Mouse (Mus musculus): Measurements from ENCODE around the gene Chrna10. TPM values are rescaled to one million over a fixed set of nuclear protein-coding genes. Genes with fewer than 3 reads are reported as not detected.

Chrna10 gene
- polyA plus RNA-seq, 1 experiment from 2014 or later = not detected

DNA sequence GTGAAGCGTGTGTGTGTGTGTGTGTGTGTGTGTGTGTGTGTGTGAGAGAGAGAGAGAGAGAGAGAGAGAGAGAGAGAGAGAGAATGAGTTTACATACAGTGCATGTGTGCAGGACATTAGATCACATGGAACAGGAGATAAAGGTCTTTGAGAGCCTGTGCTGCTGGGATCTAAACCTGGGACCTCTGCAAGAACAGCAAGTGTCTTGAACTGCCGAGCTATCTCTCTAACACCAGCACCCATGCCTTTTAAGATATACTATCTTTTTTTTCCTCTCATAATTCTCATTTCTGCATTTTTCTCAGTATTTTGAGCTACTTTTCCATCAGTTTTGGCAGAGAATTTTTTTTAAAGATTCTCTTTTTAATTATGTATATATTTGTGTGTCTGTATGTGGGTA, 13.1 kb downstream of the Chrna10 start:
- H3K4me1 ChIP-seq = peaks cover 49% of the 10 kb centered on the region
- WGBS = 85% methylated on average over 2 of the region's 2 CpGs

DNA sequence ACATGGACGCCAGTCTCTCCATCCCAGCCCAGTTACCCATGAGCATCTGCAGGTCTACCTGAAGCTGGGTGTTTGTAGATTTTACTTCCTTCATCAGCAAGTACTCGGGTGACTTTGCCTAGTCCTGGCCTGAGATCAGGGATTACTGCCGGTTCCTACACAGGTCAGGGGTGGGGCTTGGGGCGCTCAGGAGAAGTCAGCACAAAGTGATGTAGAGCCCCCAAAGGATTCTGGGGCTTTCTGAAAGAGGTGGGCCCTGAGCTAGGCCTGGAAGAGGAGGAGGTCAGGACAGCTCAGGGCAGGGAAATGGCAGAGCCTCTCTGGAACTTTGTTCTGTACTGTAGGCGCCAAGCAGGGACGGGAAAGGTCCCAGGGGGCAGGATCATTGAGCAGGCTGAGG, 13.9 kb downstream of the Chrna10 start:
- Histone ChIP-seq H3K27ac (replicated peaks) (no peak overlapping the region), H3K9me3 (replicated peaks) (no peaks in the 10 kb centered on the region), H3K27me3 (ENCODE audit: low read depth, poor library complexity, severe bottlenecking) (peaks cover 29% of the 10 kb centered on the region), H3K4me3 (no peak overlapping the region), H3K36me3 (no peaks in the 10 kb centered on the region), H3K4me1 (peaks cover 49% of the 10 kb centered on the region)
- WGBS = 45% methylated on average over 6 of the region's 6 CpGs
- no peak for DNase-seq (ENCODE audit: low spot score)

More for the DNA sequence above, 13.1 kb downstream of the Chrna10 start:
- DNase-seq (ENCODE audit: low spot score) = no peak
- Histone ChIP-seq H3K27me3 (ENCODE audit: low read depth, poor library complexity, severe bottlenecking) (peaks cover 28% of the 10 kb centered on the region), H3K9me3 (replicated peaks) (no peaks in the 10 kb centered on the region), H3K4me3 (no peak overlapping the region), H3K27ac (replicated peaks) (no peak overlapping the region), H3K36me3 (no peaks in the 10 kb centered on the region)

DNA sequence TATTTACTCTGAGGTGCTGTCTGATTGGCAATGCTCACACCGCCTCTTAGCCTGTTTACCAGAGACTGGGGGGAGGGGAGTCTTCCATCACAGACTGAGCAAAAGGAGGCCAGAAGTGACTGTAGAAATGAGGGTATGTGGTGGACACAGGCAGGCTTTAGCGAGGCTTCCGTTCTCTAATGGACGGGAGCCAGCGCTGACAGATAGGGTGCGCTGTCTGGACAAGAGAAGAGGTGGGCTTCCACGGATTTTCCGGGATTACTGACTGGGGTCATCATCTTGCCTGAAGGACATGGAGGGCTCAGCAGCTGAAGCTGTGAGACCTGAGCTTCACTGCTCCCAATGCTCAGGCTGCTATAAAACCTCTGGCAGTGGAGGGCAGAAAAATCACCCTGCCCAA, 14.4 kb downstream of the Chrna10 start:
- H3K36me3 ChIP-seq = 0 out of 2 replicates have a peak, but pooled peaks cover under 1% of the 10 kb centered on the region
- H3K27ac ChIP-seq (replicated peaks) = no peak overlapping the region
- H3K4me3 ChIP-seq = no peak overlapping the region
- peaks cover 26% of the 10 kb centered on the region for H3K27me3 ChIP-seq (ENCODE audit: low read depth, poor library complexity, severe bottlenecking)
- 47% methylated on average over 8 of the region's 8 CpGs for WGBS
- DNase-seq (ENCODE audit: low spot score) = no peak
- no peaks in the 10 kb centered on the region for H3K9me3 ChIP-seq (replicated peaks)
- peaks cover 48% of the 10 kb centered on the region for H3K4me1 ChIP-seq

DNA sequence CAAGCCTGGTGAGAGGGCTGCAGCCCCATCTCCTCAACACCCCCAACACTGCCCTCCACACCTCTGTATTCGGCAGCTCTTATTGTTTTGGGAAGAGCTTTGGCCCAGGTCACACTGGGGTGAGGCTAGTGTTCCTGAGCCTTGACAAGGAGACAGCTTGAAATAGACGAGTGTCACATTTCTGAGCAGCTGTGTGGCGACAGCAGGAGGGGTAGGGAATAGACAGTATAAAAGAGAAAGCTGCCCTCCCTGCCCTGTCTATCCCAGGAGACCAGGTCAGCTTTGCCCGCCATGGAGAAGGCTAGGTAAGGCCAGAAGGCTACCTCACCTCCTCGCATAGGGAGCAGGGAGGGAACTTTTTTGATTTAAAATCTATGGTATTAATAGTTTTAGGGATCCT, 15.1 kb downstream of the Chrna10 start, which contains the start of gene Art1:
Gene Art1, plus strand, starts transcription at position 257 of the 400 bp plus-strand sequence.
- Histone ChIP-seq H3K27me3 (ENCODE audit: low read depth, poor library complexity, severe bottlenecking) (peaks cover 23% of the 10 kb centered on the region), H3K4me1 (peaks cover 41% of the 10 kb centered on the region), H3K36me3 (0 out of 2 replicates have a peak, but pooled peaks cover 4% of the 10 kb centered on the region), H3K4me3 (no peak within 1 kb of the TSS; the same call in 1 of the 2 replicates), H3K27ac (replicated peaks) (peak within 1 kb of the TSS; percentile 76), H3K9me3 (replicated peaks) (no peaks in the 10 kb centered on the region)
- 48% methylated on average over 5 of the region's 5 CpGs for WGBS
- DNase-seq (ENCODE audit: low spot score) = no peak

DNA sequence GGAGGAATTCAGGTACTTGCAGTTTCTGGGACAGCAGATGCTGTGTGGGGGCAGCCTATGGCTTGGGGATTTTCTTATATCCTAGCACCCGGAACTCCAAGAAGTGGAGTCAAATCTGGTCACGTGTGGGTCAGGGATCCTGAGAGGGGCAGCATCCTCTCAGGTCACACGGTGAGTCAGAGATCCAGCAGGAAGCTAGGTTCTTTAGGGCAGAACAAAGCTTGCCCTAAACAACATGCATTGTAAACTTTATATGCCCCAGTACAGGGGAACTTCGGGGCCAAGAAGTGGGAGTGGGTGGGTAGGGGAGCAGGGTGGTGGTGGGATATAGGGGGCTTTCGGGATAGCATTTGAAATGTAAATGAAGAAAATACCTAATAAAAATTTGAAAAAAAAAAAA, 15.8 kb downstream of the Chrna10 start:
- Histone ChIP-seq H3K36me3 (peaks cover 6% of the 10 kb centered on the region; the same call in 1 of the 2 replicates), H3K9me3 (replicated peaks) (no peaks in the 10 kb centered on the region), H3K27me3 (ENCODE audit: low read depth, poor library complexity, severe bottlenecking) (peaks cover 21% of the 10 kb centered on the region), H3K4me1 (peaks cover 40% of the 10 kb centered on the region), H3K4me3 (no peak overlapping the region), H3K27ac (replicated peaks) (peak overlapping the region; percentile 76)
- WGBS = 61% methylated on average over 5 of the region's 5 CpGs
- DNase-seq (ENCODE audit: low spot score) = no peak

DNA sequence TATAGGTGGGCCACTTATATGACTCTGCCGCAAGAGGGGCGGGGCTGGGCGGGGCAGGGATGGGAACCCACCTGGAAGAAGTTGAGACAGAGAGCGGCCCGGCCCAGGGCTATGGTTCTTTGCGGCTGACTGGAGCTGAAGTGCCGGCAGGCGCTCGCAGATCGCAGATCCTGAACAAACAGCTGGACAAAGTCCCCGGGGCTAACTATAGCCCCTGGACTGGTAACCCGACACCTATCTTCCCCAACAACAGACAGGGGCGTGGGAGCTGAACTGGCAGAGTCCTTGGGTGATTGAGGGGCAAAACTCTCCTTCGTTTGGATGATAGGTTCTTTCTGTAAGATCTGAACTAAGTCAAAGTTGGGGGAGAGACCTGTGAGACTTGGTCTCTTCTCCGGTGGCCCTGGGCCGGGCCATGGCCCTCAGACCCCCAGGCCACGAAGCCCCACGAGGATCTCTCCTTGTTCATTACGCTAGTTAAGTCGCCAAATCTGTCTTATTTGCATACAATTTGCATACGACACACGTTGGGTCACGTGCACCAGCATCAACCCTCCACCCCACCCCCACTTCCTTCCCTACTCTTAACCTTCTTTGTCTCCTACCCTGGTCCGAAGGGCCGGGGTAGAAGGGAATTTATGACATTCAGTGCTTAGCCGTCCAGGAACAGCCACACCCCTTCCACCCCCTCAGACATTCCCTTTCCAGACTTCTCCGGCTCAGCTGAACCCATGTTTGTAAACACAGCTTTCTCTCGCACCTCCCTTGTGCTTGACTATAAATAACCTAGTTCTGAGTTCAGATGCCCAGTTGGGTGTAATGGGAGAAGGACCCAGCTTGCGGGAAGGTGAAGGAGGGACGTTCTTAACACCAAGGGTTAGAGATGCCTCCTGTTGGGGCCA, 16.6 kb downstream of the Chrna10 start:
- H3K36me3 ChIP-seq = peaks cover 7% of the 10 kb centered on the region; the same call in 1 of the 2 replicates
- peak; percentile 53 for DNase-seq (ENCODE audit: low spot score)
- H3K4me3 ChIP-seq = peak overlapping the region; percentile 47
- H3K27me3 ChIP-seq (ENCODE audit: low read depth, poor library complexity, severe bottlenecking) = peaks cover 18% of the 10 kb centered on the region
- no peaks in the 10 kb centered on the region for H3K9me3 ChIP-seq (replicated peaks)
- H3K27ac ChIP-seq (replicated peaks) = peak overlapping the region; percentile 76
- peaks cover 40% of the 10 kb centered on the region for H3K4me1 ChIP-seq
- 4% methylated on average over 30 of the region's 30 CpGs for WGBS

DNA sequence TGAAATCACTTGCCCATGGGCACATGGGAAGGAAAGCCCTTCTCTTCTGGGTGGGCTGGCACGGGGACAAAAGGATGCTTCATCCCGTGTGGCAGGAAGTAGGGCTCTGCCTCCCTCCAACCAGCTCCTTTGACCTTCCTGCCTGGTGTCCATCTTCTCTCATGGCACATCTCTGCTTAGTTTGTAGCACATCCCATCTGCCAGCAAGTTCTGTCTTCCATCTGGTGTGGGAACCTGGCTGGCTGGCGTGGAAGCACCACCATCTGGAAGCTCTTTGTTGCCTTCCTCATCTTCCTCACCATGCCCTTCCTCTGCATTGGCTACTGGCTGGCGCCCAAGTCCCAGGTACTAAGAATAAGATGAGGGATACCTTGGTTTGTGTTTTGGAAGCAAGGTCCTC, 29.3 kb downstream of the Chrna10 start:
- Histone ChIP-seq H3K27ac (replicated peaks) (no peak overlapping the region), H3K36me3 (peaks cover 80% of the 10 kb centered on the region), H3K27me3 (ENCODE audit: low read depth, poor library complexity, severe bottlenecking) (no peaks in the 10 kb centered on the region), H3K4me3 (no peak overlapping the region), H3K4me1 (no peaks in the 10 kb centered on the region), H3K9me3 (replicated peaks) (no peaks in the 10 kb centered on the region)
- DNase-seq (ENCODE audit: low spot score) = no peak
- WGBS = 93% methylated on average over 4 of the region's 4 CpGs

DNA sequence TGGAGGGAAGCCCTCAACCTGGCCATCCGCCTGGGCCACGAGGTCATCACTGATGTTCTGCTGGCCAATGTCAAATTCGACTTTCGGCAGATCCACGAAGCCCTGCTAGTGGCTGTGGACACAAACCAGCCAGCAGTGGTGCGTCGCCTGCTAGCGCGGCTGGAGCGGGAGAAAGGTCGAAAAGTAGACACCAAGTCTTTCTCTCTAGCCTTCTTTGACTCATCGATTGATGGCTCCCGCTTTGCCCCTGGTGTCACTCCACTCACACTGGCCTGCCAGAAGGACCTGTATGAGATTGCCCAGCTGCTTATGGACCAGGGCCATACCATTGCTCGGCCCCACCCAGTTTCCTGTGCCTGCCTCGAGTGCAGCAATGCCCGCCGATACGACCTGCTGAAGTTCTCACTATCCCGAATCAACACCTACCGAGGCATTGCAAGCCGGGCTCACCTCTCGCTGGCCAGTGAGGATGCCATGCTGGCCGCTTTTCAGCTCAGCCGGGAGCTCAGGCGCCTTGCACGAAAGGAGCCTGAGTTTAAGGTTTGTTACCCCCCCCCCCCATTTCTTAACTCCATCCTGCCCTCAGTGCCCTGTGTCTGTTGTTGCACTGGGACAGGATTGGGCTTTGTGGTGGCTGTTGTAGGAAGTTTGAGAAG, 32.5 kb downstream of the Chrna10 start:
- WGBS = 92% methylated on average over 26 of the region's 26 CpGs
- Histone ChIP-seq H3K27ac (replicated peaks) (no peak overlapping the region), H3K27me3 (ENCODE audit: low read depth, poor library complexity, severe bottlenecking) (no peaks in the 10 kb centered on the region), H3K36me3 (peaks cover 91% of the 10 kb centered on the region), H3K4me1 (no peaks in the 10 kb centered on the region), H3K9me3 (replicated peaks) (no peaks in the 10 kb centered on the region), H3K4me3 (no peak overlapping the region)
- no peak for DNase-seq (ENCODE audit: low spot score)

DNA sequence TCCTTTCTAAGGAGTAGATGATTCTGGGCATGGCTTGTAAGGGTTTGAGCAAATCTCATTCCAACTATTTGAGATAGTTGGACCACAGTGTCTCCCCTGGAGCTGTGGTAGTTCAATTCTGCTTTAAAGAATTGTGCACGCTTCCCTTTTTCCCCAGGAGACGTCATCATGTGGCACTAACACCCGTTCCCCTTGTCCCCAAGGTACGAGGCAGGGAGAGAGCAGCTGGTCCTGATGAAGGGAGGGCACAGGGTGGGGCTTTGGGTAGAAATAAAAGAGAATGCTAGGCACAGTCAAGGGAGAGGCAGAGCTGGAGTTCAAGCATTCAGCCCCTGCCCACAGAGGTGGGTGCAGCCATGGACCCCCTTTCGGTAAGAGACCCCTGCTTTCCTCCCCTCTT, 33.8 kb downstream of the Chrna10 start, which contains the start of gene Trpc2:
Gene Trpc2, plus strand, starts transcription at position 301 of the 400 bp plus-strand sequence.
- Histone ChIP-seq H3K27me3 (ENCODE audit: low read depth, poor library complexity, severe bottlenecking) (no peaks in the 10 kb centered on the region), H3K9me3 (replicated peaks) (no peaks in the 10 kb centered on the region), H3K36me3 (peaks cover 92% of the 10 kb centered on the region), H3K27ac (replicated peaks) (no peak within 1 kb of the TSS), H3K4me3 (no peak within 1 kb of the TSS), H3K4me1 (no peaks in the 10 kb centered on the region)
- no peak for DNase-seq (ENCODE audit: low spot score)
- 88% methylated on average over 5 of the region's 5 CpGs for WGBS

DNA sequence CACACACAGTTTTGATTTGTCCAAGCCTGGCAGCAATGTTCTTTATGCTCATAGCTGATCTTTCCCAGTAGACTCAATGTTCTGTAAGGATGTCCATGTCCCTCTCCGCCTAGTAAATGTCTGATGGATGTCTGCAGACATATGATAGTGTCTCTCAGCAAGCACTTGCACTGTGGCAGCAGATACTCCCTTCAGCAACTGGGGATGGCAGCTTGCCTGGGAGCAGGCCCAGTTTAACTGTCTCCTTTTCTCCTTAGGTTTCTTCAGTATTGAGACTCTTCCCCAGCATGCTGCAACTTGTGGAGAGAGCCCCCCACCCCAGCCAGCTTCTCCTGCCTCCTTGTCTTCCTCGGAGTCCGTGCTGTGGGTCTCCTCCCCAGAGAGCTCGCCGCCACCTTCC, 34.8 kb downstream of the Chrna10 start:
- peaks cover 96% of the 10 kb centered on the region for H3K36me3 ChIP-seq
- H3K4me1 ChIP-seq = no peaks in the 10 kb centered on the region
- 95% methylated on average over 5 of the region's 5 CpGs for WGBS
- H3K27me3 ChIP-seq (ENCODE audit: low read depth, poor library complexity, severe bottlenecking) = no peaks in the 10 kb centered on the region
- no peak for DNase-seq (ENCODE audit: low spot score)
- H3K4me3 ChIP-seq = no peak overlapping the region
- H3K9me3 ChIP-seq (replicated peaks) = no peaks in the 10 kb centered on the region
- H3K27ac ChIP-seq (replicated peaks) = no peak overlapping the region

DNA sequence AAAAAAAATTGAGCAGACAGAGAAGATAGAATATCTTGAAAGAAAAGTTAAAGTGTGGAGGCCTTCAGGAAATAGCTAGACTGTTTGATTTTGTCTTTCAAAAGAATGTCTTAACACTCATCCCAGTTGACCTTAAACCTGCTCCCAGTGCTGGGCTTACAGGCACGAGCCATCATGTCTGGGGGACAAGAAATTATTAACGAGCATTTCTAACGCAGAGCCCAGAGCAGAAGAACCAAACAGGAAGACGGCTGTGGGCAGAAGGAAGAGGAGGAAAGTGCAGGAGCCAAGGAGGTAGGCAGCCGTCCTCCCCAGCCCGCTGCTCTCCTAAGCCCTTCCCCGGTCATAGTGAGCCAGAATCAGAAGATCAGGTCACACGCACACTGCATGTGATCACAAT, 36.3 kb downstream of the Chrna10 start:
- Histone ChIP-seq H3K27me3 (ENCODE audit: low read depth, poor library complexity, severe bottlenecking) (no peaks in the 10 kb centered on the region), H3K36me3 (peaks cover 97% of the 10 kb centered on the region), H3K4me3 (no peak overlapping the region), H3K9me3 (replicated peaks) (no peaks in the 10 kb centered on the region), H3K27ac (replicated peaks) (no peak overlapping the region), H3K4me1 (no peaks in the 10 kb centered on the region)
- WGBS = 95% methylated on average over 8 of the region's 8 CpGs
- no peak for DNase-seq (ENCODE audit: low spot score)

DNA sequence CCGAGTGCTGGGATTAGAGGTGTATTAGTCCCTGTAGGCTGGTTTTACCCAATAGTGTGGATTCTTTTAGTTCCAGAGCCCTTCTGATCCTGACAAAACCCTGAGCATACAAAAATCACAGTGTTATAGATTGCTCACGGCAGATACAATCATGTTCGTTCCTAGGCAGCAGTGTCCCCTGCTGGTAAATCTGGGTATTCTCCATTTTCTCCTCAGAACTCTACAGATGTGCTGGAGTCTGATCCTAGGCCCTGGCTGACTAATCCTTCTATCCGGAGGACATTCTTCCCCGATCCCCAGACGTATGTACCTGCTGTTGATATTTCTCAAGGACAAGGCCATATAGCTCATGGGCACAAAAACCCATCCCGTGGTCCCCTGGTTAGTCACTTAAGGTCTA, 38.1 kb downstream of the Chrna10 start:
- Histone ChIP-seq H3K27me3 (ENCODE audit: low read depth, poor library complexity, severe bottlenecking) (no peaks in the 10 kb centered on the region), H3K27ac (replicated peaks) (no peak overlapping the region), H3K36me3 (peaks cover 97% of the 10 kb centered on the region), H3K4me3 (no peak overlapping the region), H3K4me1 (no peaks in the 10 kb centered on the region), H3K9me3 (replicated peaks) (no peaks in the 10 kb centered on the region)
- 82% methylated on average over 7 of the region's 7 CpGs for WGBS
- DNase-seq (ENCODE audit: low spot score) = no peak

All from midbrain, embryonic 10.5 days (tissue).